Mouse (Mus musculus) cerebellum, adult 2 months (tissue): ENCODE data around the gene Ccdc97. TPM values are rescaled to one million over a fixed set of nuclear protein-coding genes. Genes with fewer than 3 reads are reported as not detected.

Source experiments
- DNase-seq, 2 experiments: peaks; one replicate each; pipeline ENCODE4 v3.0.0; 2021
- H3K27ac ChIP-seq: fragments of 200-500 bp; 2 replicates; pipeline ENCODE4 v1.5.1; 2012; ENCODE audit warnings: low read length, control low read depth, inconsistent platforms; ENCODE audit not compliant: insufficient read depth
- H3K27me3 ChIP-seq: fragments of 200-500 bp; 2 replicates; pipeline ENCODE4 v1.6.1; 2012; ENCODE audit warnings: inconsistent platforms, mild to moderate bottlenecking, low read length, moderate library complexity; ENCODE audit not compliant: control insufficient read depth, insufficient read depth
- H3K4me1 ChIP-seq: fragments of 200-500 bp; 2 replicates; pipeline ENCODE4 v1.6.1; 2011; ENCODE audit warnings: low read length; ENCODE audit not compliant: control insufficient read depth, insufficient read depth
- H3K4me3 ChIP-seq: fragments of 200-500 bp; replicated peaks from 2 replicates; pipeline ENCODE3; 2011; ENCODE audit warnings: mild to moderate bottlenecking, low read depth, low read length, control low read depth; ENCODE audit not compliant: insufficient read depth
- CTCF ChIP-seq: fragments of 200-500 bp; IDR thresholded peaks from 2 replicates; pipeline ENCODE4 v1.5.1; 2011; ENCODE audit warnings: low read depth, mild to moderate bottlenecking, control low read depth, low read length, moderate library complexity, borderline replicate concordance; ENCODE audit not compliant: insufficient read depth
- POLR2A ChIP-seq: fragments of 200-500 bp; IDR thresholded peaks from 2 replicates; pipeline ENCODE4 v1.6.1; 2011; ENCODE audit warnings: low read length, control low read depth, borderline replicate concordance; ENCODE audit not compliant: insufficient read depth
- WGBS: fragments of 180-500 bp; shearing (Covaris S2); methylation state at CpG from one replicate; pipeline ENCODE4 v1.1.7; 2018; 5-methylcytosine and 5-hydroxymethylcytosine counted together
- polyA plus RNA-seq: library from polyadenylated mRNA; depleted of rRNA; stranded (reverse); fragments of >200 nt; gene quantifications from 2 replicates; pipeline ENCODE4 v1.2.3, GENCODE M21; 2012

The Ccdc97 gene
- polyA plus RNA-seq, 1 experiment: 59.3 TPM

DNA sequence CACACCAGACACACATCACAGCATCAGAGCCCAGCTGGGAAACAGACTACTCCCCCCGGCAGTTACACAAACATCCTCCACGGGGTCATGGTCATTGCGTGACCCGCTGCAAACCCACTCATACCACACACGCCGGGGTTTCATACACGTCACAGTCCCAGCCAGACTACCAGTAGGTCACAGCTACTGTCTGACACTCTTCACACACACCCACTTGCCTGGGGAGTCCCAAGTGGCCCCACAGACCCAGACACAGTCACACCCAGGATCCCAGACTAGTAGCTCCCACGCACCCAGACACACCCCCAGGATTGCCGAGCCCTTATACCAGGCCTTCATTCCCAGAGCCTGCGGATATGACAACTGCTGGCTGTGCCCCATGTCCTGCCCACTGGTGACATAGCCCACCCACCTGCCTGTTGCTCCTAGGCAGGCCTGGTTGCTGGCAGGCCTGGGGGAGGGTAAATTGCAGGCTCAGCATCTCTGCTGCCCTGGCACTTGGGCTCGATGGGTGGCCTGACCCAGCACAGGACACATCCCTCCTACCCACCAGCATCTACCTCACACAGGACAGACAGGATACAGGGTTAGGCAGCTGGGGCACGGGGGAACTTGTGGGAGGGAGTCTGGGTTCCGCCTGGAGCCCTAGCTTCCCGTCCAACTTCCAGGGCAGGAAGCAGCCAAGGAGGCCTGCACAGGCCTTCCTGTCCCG, 11.2 kb downstream of the Ccdc97 start:
- Histone ChIP-seq H3K4me1 (peaks cover 22% of the 10 kb centered on the region), H3K27ac (no peak overlapping the region), H3K27me3 (no peaks in the 10 kb centered on the region), H3K4me3 (no peak overlapping the region)
- WGBS: 76% methylated on average over 15 of the region's 15 CpGs
- no peak for TF ChIP-seq CTCF
- DNase-seq: no peak

GRCm38 (mm10) chr7:25706578-25707170, 12.2 kb downstream of the Ccdc97 start:
- no peak for DNase-seq
- Histone ChIP-seq H3K4me3 (no peak overlapping the region), H3K27ac (no peak overlapping the region), H3K4me1 (peaks cover 12% of the 10 kb centered on the region), H3K27me3 (no peaks in the 10 kb centered on the region)
- 89% methylated on average over 7 of the region's 7 CpGs for WGBS
- TF ChIP-seq POLR2A (no peak), CTCF (no peak)

DNA sequence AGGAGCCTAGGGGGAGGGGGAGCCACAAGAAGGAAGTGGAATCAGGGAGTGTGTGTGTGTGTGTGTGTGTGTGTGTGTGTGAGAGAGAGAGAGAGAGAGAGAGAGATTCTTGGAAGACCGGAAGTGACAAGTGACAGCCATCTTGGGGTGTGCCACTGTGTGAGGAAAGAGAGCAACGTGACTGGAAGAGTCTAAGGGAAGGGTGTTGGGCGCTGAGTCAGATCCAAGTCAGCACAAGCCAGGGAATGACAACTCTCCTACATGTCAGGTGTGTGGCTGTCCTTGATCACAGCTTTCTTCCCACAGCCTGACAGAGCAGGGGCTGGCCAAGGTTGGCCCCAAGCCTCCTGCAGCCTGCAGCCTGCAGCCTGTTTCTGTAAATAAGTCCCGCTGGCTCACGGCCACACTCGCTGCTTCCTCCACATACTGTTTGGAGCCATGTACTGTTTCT, 13.1 kb downstream of the Ccdc97 start:
- Histone ChIP-seq H3K4me1 (peaks cover 5% of the 10 kb centered on the region), H3K27me3 (no peaks in the 10 kb centered on the region), H3K27ac (no peak overlapping the region), H3K4me3 (no peak overlapping the region)
- TF ChIP-seq POLR2A (no peak), CTCF (no peak)
- DNase-seq: peak; percentile 43 to 61
- 24% methylated on average over 6 of the region's 6 CpGs for WGBS

- Histone ChIP-seq H3K4me3 (peak overlapping the region; percentile 48), H3K27me3 (no peaks in the 10 kb centered on the region), H3K27ac (no peak overlapping the region), H3K4me1 (peaks cover 5% of the 10 kb centered on the region)
- 6% methylated on average over 32 of the region's 37 CpGs for WGBS
- peak in 1 of 2 experiments; percentile 40 for DNase-seq
- no peak for TF ChIP-seq POLR2A
- no peak for TF ChIP-seq CTCF
These were observed 14.0 kb downstream of the Ccdc97 start for GRCm38 (mm10) chr7:25704716-25705364.

GRCm38 (mm10) chr7:25703793-25704494, 14.9 kb downstream of the Ccdc97 start:
- TF ChIP-seq CTCF (no peak), POLR2A (no peak)
- WGBS: 34% methylated on average over 10 of the region's 10 CpGs
- no peak for DNase-seq
- Histone ChIP-seq H3K27ac (no peak overlapping the region), H3K4me3 (no peak overlapping the region), H3K4me1 (peaks cover 5% of the 10 kb centered on the region; the same call in 1 of the 2 replicates), H3K27me3 (no peaks in the 10 kb centered on the region)

- Histone ChIP-seq H3K4me1 (peaks cover 5% of the 10 kb centered on the region; the same call in 1 of the 2 replicates), H3K4me3 (no peak overlapping the region), H3K27ac (no peak overlapping the region), H3K27me3 (no peaks in the 10 kb centered on the region)
- DNase-seq: no peak
- WGBS: 95% methylated on average over 2 of the region's 2 CpGs
- TF ChIP-seq POLR2A: no peak
- no peak for TF ChIP-seq CTCF
These were observed 16.5 kb downstream of the Ccdc97 start for GRCm38 (mm10) chr7:25702350-25702749.

GRCm38 (mm10) chr7:25700732-25701131, 18.2 kb downstream of the Ccdc97 start:
- Histone ChIP-seq H3K27me3 (no peaks in the 10 kb centered on the region), H3K4me3 (no peak overlapping the region), H3K4me1 (peaks cover under 1% of the 10 kb centered on the region; the same call in 1 of the 2 replicates), H3K27ac (no peak overlapping the region)
- peak; percentile 13; the same call in 1 of the 2 replicates for TF ChIP-seq CTCF
- no peak for TF ChIP-seq POLR2A
- DNase-seq: no peak
- WGBS: 75% methylated on average over 12 of the region's 12 CpGs
